Comparison of ENCODE assay signal across 8 mouse cellular contexts in genomic region chr3:85195068-85195481, GRCm38 (mm10).
A peak's percentile ranks its signal among the peaks of the same experiment; 100 is the strongest.
DNase-seq lines count a peak whose midpoint lies in the region; ATAC-seq and TF ChIP-seq lines count a peak whose summit lies in the region.

No protein-coding gene starts in this region.

- peak; percentile 80 for ATAC-seq in erythroblast, adult 5-6 weeks (replicated peaks; ENCODE audit: low FRiP score, poor library complexity, severe bottlenecking)
- no peak for ATAC-seq in intestine, postnatal 0 days
- peak; percentile 43; the same call in 1 of the 2 replicates for ATAC-seq in lung, embryonic 16.5 days (ENCODE audit: low read depth)

- peak; percentile 18 for DNase-seq in adrenal gland, postnatal 10 days
- no peak for DNase-seq in adrenal gland, adult (ENCODE audit: inconsistent age in 2 of 2, low spot score in 1 of 2)
- DNase-seq in thymus, postnatal 0 days (ENCODE audit: low spot score), result peak; percentile 84
- DNase-seq in retina, embryonic 14.5 days (ENCODE audit: low spot score), result no peak
- DNase-seq in cerebellum, postnatal 10 days, result no peak

- H3K36me3 ChIP-seq in intestine, postnatal 0 days (ENCODE audit: control insufficient read depth, insufficient read depth), result no peaks in the 10 kb centered on the region
- no peaks in the 10 kb centered on the region for H3K36me3 ChIP-seq in lung, embryonic 16.5 days (ENCODE audit: control insufficient read depth, insufficient read depth, low read length)

- peaks cover 4% of the 10 kb centered on the region; the same call in 1 of the 2 replicates for H3K4me1 ChIP-seq in intestine, postnatal 0 days (replicated peaks; ENCODE audit: control insufficient read depth, insufficient read depth, low read length)
- no peaks in the 10 kb centered on the region for H3K4me1 ChIP-seq in lung, embryonic 16.5 days (replicated peaks; ENCODE audit: control insufficient read depth, insufficient read depth, low read length)

- H3K4me2 ChIP-seq in intestine, postnatal 0 days (replicated peaks; ENCODE audit: low read depth), result peak overlapping the region; percentile 30
- H3K4me2 ChIP-seq in lung, embryonic 16.5 days (ENCODE audit: low read depth, low read length), result peak overlapping the region; percentile 28; the same call in 1 of the 2 replicates

- H3K27ac ChIP-seq in intestine, postnatal 0 days (ENCODE audit: low read depth, low read length), result no peak overlapping the region
- no peak overlapping the region for H3K27ac ChIP-seq in lung, embryonic 16.5 days (ENCODE audit: low read length)

- H3K9ac ChIP-seq in intestine, postnatal 0 days (ENCODE audit: low read depth, low read length), result no peak overlapping the region
- H3K9ac ChIP-seq in lung, embryonic 16.5 days (ENCODE audit: low read length), result no peak overlapping the region

- 61% methylated on average over 8 of the region's 8 CpGs for WGBS in intestine, postnatal 0 days
- WGBS in lung, embryonic 16.5 days, result 50% methylated on average over 8 of the region's 8 CpGs

- TF ChIP-seq CTCF in intestine, postnatal 0 days (IDR thresholded peaks at IDR 0.05; ENCODE audit: low read depth), result no peak

- H3K4me3 ChIP-seq in intestine, postnatal 0 days (ENCODE audit: low read depth, low read length), result no peak overlapping the region
- H3K4me3 ChIP-seq in lung, embryonic 16.5 days (ENCODE audit: low read length), result peak overlapping the region; percentile 25

- no peaks in the 10 kb centered on the region for H3K9me3 ChIP-seq in intestine, postnatal 0 days (ENCODE audit: control insufficient read depth)
- no peaks in the 10 kb centered on the region for H3K9me3 ChIP-seq in lung, embryonic 16.5 days (ENCODE audit: control insufficient read depth, low read length)

- H3K27me3 ChIP-seq in intestine, postnatal 0 days (replicated peaks; ENCODE audit: control insufficient read depth, insufficient read depth, low read length), result no peaks in the 10 kb centered on the region
- H3K27me3 ChIP-seq in lung, embryonic 16.5 days (ENCODE audit: control insufficient read depth, insufficient read depth, low read depth, low read length), result no peaks in the 10 kb centered on the region

Comparison
In these comparisons a context has a peak if more than half of its experiments do, and no peak if none do; other contexts are left out.
1. DNase-seq: peak in adrenal gland, postnatal 10 days (single experiment) and thymus, postnatal 0 days (single experiment); none in adrenal gland, adult (0 of 2), retina, embryonic 14.5 days (single experiment) and cerebellum, postnatal 10 days (0 of 2).